Mouse (Mus musculus) megakaryocyte, adult 5-6 weeks (primary cell): ENCODE results near the gene Mfsd12. TPM values are rescaled to one million over a fixed set of nuclear protein-coding genes. Genes with fewer than 3 reads are reported as not detected.

Experiments used
- ATAC-seq: 2 replicates; pipeline ENCODE4 v1.8.0; 2016; ENCODE audit warnings: mild to moderate bottlenecking, inconsistent platforms; ENCODE audit not compliant: poor library complexity, severe bottlenecking
- total RNA-seq, 2 experiments: library from RNA; stranded (forward) in 1 of 2; stranded (reverse) in 1 of 2; fragments of 153-499, 151-499 nt in 1 of 2; fragments of 221-1000, 200-1000 nt in 1 of 2; gene quantifications; 2 replicates each; pipeline versions ENCODE4 v1.2.3 to v1.2.4; 2015 to 2017

Gene Mfsd12
- total RNA-seq (2015) (4.1 and 4.6 TPM in 2 replicates), total RNA-seq (2017) (7.4 TPM in 2 replicates)

- peak; percentile 83 for ATAC-seq
These were observed at the start of gene Mfsd12 for GRCm38 (mm10) chr10:81356991-81357844. Mfsd12 (plus strand) TSS chr10:81357491.

GRCm38 (mm10) chr10:81309571-81309970, 47.7 kb upstream of the Mfsd12 start:
- ATAC-seq: no peak

GRCm38 (mm10) chr10:81313581-81313980, 43.7 kb upstream of the Mfsd12 start:
- no peak for ATAC-seq

- no peak for ATAC-seq
These were observed 43.1 kb upstream of the Mfsd12 start for GRCm38 (mm10) chr10:81314201-81314600.

- ATAC-seq: no peak
These were observed 41.7 kb upstream of the Mfsd12 start for GRCm38 (mm10) chr10:81315587-81315986.

GRCm38 (mm10) chr10:81316338-81317060, 40.8 kb upstream of the Mfsd12 start:
- no peak for ATAC-seq

- no peak for ATAC-seq
These were observed 40.0 kb upstream of the Mfsd12 start for GRCm38 (mm10) chr10:81317273-81317672.

- no peak for ATAC-seq
These were observed 38.5 kb upstream of the Mfsd12 start for GRCm38 (mm10) chr10:81318589-81319329.

- ATAC-seq: no peak
These were observed 38.0 kb upstream of the Mfsd12 start for GRCm38 (mm10) chr10:81319330-81319699.

- ATAC-seq: no peak
These were observed 37.3 kb upstream of the Mfsd12 start for GRCm38 (mm10) chr10:81319741-81320549.

GRCm38 (mm10) chr10:81320550-81321347, 36.5 kb upstream of the Mfsd12 start, which contains the start of gene Cactin:
Cactin (plus strand) TSS chr10:81321103.
- ATAC-seq: peak; percentile 83

- no peak for ATAC-seq
These were observed 35.9 kb upstream of the Mfsd12 start for GRCm38 (mm10) chr10:81321436-81321835.

GRCm38 (mm10) chr10:81322444-81322843, 34.8 kb upstream of the Mfsd12 start:
- no peak for ATAC-seq

GRCm38 (mm10) chr10:81323141-81323775, 34.0 kb upstream of the Mfsd12 start:
- ATAC-seq: no peak

- ATAC-seq: no peak
These were observed 33.3 kb upstream of the Mfsd12 start for GRCm38 (mm10) chr10:81323791-81324530.

GRCm38 (mm10) chr10:81325176-81325575, 32.1 kb upstream of the Mfsd12 start:
- ATAC-seq: no peak

GRCm38 (mm10) chr10:81325781-81326180, 31.5 kb upstream of the Mfsd12 start:
- no peak for ATAC-seq

GRCm38 (mm10) chr10:81326858-81327257, 30.4 kb upstream of the Mfsd12 start:
- no peak for ATAC-seq
